Mouse (Mus musculus): ENCODE measurements at regions not wholly inside any gene's neighbourhood (a gene's known extent, or its start where the extent isn't known, plus 50 kb on each side); places are given as distances from the start of the nearest gene placed in this dataset.

DNA sequence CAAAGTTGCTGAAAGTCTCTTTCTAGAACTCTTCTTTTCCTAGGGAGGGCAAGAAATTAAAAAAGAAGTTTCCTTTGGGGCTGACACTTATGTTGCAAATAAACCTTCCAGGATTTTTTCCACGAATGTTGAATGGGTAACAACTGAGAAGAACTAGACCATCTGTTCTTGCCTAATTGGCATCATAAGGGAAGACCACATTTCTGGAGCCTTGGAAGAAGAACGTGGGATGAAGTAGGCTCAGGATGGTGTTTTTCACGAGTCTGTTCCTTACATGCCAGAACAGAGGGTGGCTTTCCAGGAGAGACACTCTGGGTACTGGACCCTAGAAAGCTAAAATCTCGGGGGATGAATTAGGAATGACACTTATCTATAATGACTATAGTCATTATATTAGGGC lies 314.1 kb downstream of the Cog6 start:
- DNase-seq (ENCODE audit: low read depth) = no peak

DNA sequence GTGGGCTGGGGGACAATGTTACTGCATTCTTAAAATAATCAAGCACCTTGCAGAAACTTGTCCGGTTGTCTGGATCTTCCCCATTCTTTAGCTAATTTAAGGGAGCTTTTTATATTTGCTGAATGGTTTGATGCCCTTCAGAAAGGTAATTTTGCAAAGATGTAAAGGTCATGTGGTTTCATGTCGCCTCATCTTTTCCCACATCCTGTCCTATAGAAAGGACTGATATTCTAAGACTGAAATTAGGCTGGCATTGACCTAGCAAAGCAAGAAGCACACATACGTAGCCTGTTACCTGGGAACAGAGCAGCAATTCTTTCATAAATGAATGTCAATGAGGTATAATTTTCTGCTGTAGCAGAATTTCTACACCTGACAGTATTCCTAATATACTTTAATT lies 315.4 kb downstream of the Cog6 start:
- peak; percentile 40 for DNase-seq (ENCODE audit: low read depth)

DNA sequence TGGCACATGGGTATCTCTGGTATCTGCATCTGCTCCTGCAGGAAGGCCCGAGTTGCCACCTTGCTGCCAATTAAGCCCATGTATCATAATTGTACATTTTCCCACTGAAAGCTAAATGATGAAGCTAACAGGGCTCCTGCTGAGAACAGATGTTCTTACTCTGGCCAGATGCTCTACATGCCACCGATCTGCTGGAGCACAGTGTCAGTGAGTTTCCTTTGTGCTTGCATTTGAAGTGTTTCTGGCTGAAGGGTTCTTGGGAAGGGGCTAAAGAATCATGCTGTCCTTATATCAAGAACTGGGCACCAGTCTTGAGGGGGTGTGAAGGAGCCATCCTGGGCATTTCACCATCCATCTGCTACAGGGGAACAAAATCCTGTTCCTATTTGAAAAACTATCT lies 323.2 kb downstream of the Cog6 start:
- no peak for DNase-seq (ENCODE audit: low read depth)

DNA sequence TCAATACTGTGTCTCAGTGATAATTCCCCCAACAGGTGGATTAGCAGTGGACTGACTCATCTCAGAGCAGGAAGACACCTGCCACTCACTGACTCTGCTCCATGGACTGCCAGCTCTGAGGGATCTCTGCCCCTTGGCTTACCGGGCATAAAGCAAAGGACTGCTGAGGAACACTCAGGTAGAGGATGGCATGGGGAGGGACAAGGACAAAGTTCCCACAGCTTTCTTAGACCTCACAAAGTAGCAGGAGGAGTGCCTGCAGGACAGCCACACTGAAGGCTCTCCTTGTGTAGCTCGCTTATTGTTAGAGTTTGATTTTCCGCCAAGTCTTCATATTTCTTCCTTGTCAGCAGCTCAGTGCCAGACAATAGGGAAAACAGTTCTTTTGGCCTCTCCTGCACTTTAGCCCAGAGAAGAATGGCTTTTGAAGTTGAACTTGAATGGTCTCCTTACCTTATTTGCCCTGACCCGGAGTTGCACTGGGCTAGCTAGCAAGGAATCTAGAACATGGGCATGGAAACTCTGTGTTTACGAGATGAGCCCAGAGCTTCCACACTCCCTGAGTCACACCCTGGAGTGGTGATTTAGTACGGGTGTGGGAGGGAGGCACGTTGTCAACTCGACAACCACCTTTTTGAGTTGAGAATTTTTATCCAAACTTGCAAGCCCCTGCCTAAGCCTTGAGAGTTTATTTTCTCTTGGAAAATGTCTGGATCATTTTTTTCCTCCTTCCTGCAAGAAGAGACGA lies 331.4 kb downstream of the Cog6 start:
- no peak for DNase-seq (ENCODE audit: low read depth)

DNA sequence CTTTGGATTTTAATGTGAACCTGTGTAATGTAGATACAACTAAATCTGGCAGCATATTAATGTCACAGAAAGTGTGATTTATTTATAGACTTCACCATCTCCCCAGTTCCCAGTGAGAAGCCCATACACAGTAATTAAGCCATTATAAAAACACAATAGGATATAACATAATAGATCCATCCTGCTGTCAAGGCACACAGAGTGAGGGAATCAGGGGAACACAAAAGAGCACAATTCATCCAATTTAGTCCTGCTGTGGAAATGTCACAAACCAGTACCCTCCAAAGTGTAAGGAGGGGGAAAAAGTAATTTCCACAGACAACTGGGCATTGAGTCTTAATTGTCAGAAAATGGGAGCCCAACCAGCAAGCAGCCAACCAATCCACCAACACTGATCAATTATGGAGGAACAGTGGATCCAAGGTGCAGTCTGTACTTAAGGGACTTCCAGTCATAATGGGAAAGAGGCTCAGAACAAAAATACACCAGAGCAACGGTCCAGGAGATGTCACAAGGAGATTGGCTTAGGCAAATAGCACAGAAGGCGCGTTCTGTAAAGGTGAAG lies 336.1 kb downstream of the Cog6 start:
- no peak for DNase-seq (ENCODE audit: low read depth)

DNA sequence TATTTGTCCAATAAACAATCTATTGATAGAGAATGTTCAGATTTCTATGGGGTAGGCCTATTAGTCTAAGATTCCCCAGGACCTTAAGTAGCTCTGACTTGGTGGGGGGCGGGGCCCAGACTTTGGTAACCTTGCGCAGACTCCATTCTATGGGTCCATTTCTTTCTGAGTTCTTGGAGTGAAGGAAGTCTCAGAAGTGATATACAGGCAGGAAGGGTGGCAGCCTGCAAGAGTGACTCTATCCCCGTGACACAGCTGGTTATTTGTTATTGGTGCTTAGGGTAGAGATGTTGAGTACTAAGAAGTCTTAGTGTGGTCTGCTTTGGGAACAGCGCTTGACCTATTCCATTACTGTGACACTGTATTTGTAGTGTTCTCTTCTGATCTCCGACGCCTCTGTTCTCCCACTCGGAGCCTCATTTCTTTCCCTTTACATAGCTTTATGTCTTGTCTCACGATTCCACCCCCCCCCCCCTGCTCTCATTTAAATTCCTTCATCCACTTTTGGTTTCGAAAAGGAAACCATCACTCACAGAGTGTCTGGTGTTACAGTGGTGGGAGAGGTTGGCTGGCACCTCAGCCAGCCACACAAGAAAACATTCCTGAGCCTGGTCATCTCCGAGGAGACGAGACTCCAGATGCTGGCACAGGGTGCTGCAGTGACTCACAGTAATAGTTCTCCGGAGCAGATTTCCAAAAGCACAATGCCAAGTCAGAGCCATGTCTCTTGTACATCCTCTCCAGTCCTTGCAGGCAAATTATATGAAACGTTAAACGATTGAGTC lies 340.0 kb downstream of the Cog6 start:
- peak; percentile 52 for DNase-seq (ENCODE audit: low read depth)

DNA sequence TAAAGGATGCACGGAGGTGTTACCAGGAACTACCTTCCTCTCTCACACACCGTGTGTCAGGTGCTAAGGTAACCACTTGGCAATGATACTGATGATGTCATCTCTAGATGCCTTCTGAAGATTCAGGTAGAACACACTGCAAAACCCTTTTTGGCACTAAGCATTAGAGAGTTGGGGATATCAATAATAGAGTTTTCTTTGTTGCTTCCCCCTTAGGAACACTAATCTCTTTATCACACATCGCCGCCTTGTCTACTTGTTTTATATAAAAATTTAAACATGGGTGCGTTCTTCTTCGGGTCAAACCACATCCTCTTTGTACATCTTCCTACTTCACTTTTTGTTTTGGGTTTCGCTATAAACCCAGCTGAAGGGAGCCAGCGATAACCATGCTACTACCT lies 346.4 kb downstream of the Cog6 start:
- peak; percentile 84 for DNase-seq (ENCODE audit: low read depth)

DNA sequence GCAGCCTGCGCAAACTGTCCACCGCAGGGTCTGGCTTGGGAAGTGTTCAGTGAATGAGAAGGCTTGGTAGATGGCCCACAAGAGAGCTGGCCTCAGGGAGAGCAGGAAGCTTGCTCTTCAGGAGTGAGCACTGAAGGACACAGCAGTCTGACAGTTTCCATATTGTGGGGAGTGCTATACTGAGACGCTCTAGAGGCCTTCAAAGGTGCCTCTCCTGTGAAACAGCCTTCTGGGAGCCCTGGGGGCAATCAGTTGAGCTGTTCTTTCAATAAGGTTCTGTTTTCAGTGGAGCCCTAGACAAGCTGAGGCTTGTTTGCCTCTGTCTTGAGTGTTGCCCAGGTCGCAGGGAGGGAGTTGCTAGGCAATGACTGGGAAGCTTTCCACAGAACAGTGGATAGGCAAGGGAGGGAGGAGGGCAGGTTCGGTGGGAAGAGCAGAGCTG lies 353.9 kb downstream of the Cog6 start:
- no peak for DNase-seq (ENCODE audit: low read depth)

DNA sequence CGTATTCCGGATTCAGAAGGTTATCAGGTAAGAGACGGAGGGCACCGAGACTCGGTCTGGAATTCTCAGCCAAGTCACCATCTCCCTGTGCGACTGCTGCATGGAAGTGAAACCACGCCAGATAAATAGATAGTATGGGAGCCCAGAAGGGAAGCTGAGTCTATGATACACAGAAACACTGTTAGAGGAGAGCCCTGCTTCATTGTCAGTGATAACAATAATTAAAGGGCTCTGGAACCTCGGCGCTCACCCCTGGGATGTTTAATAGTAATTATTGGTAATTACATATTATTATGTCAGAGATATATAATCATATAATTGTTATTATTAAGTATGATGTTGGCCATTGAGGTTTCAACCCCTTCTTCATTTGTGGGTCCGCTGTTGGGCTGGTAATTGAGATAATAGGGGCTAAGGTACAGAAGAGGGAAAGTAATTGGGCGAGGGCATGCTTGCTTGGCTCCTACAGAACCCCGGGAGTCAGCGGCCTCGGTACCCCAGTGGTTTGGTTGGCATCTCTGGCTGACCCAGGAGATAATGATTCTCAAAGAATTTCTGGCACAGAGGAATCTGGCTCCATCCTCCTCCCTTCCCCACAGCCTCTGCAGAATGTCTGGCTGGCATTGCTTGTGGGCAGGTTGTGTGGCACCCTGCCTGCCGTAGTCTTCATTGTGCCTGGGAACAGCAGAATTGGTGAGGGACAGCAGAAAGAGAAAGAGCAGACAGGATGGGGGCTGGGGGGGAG lies 354.7 kb downstream of the Cog6 start:
- no peak for DNase-seq (ENCODE audit: low read depth)

DNA sequence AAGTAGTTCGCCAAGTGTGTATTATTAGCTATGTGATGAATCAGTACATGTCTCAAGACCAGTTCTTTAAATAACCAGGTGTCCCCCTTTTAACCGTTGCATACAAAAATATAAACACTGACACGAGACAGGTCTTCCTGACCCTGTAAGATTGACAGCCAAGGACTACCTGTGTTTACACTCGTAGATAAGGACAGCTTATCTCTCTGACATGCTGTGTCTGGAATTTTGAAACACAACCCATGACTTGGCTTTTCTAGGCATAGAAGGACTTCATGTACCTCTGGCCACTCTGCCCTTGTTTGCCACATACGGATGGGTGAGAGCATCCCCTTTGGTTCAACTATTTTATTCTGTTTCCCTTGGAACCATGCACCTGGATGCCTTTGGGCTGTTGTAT lies 364.0 kb downstream of the Cog6 start:
- DNase-seq (ENCODE audit: low read depth) = no peak

DNA sequence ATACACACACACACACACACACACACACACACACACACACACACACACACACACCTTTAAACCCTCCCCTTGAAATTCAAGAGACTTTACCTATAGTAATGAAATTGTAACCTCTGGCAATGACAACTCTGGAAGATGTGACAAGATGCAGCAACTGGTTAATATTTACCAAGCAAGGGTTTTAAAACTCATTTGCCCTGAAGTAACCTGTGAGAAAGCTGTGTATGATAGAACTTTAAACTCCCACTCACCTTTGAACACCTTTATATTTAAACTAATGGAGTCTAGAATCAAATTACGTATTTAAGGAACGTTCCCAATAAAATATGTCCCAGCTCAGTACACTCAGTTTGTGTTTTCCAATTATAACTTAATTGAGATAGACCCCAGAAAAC lies 364.6 kb downstream of the Cog6 start:
- no peak for DNase-seq (ENCODE audit: low read depth)

DNA sequence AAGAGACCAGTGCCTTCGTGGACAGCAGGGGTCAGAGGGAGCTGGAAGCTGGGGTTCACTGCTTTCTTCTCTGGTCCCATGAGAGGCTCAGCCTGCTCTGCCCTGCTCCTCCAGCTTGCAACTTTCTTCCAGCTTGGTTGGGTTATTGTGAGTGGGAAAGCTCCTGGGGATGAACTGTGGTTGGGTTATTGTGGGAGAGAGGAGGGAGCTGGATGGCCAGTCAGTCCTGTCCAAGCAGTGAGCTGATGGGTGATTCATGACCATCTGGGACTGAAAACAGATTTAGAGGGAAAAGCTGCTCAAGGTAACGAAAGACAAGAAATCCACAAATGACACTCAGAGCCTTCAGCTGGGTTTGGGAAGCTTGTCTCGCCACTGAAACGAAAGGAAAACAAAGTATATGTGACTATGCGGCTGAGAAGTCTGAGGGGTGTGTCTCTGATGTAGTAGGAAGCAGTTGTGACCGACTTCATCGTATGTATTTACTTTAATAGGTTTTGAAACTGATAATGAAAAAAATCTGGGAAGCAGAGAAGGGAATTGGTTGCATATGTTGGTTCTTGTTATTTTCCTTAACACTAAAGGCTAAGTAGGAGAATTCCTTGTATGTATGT lies 365.1 kb downstream of the Cog6 start:
- DNase-seq (ENCODE audit: low read depth) = peak; percentile 60

DNA sequence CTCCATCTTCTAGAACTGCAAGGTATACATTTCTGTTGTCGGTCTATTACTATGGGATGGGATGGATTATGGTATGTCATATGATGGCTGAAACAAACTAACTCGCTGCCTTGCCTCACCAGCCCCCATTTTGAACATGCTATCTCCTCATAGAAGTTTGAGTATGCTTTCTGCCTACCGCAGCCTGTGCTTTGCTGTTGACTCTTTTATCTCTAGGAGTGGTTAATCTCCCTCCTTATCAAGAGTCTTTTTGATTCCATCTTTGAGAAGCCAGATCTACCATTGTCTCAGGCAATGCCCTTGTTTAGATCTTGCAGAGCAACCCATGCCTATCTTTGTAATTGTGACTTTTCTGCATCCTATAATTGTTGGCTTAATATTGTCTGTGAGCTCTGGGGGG lies 367.0 kb downstream of the Cog6 start:
- DNase-seq (ENCODE audit: low read depth) = peak; percentile 63

DNA sequence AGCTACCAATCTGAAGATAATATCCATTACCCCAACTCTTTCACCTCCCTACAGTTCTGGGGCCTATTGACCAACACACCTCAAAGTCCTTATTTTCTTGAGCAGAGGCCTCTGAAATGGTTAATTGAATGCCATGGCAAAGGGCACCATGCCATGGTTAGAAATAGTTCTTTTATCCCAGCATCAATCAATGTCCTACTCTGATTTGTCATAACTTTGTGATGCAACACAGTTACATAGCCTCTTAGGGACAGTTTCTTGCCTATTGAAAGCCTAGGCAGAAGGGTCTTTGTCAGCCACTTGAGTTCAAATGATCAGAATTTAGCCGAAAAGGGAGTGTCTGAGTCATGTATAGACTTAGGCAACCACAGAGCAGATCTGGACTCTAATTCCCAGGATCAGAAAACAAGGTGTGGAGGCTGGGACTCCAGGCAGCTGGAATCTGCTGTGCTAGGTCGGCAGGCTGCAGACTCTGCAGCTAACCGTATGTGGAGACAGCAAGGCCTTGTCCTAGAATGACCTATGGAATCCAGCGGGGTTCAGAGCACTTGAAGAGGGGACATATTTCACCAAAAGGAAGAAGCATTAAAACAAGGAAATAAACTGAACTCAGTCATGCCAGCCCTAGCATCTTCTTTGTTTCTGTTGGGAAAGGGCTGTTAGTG lies 368.1 kb downstream of the Cog6 start:
- DNase-seq (ENCODE audit: low read depth) = peak; percentile 45

DNA sequence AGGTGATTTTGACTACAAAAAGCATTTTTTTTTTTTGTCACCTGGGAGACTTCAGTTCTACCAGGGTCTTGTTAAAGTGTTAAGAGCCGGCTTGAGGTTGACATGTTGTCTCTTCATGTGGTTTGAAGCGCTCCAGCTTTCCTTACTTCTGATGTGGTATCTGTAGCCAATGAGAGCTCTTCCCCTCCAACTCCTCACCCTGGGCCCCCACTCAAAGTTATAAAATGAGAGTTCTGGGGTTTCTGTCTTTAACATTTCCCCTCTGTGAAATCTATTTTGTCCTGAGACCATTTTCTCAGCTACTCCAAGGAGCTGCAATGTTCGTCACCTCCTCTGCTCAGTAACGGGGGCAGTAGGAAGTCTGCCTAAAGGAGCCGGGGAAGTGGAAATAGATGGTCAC lies 369.1 kb downstream of the Cog6 start:
- peak; percentile 89 for DNase-seq (ENCODE audit: low read depth)

DNA sequence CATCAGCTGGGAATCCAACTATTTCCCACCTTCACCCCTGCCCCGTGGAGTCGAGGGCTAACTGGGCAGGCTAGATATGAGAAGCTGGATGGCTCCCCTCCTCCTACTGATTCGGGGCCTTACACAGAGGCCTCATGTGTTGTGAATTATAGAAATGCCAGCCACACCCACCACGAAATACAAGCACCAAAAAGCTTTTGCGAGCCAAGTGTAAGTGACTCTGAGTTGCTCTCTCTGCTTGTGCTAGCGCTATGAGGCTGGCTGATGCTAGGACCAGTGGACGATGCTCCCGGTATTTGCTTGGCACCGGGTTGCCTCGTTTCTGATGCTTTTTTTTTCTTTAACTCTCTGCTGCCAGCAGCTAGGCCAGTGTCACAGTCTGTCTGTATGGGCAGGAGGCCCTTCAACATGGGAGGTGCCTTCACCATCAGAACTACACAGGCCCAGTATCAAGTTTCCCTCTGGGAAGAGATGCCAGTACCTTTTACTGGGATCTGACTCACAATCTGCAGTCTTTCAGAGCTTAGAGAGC lies 369.8 kb downstream of the Cog6 start:
- DNase-seq (ENCODE audit: low read depth) = no peak

DNA sequence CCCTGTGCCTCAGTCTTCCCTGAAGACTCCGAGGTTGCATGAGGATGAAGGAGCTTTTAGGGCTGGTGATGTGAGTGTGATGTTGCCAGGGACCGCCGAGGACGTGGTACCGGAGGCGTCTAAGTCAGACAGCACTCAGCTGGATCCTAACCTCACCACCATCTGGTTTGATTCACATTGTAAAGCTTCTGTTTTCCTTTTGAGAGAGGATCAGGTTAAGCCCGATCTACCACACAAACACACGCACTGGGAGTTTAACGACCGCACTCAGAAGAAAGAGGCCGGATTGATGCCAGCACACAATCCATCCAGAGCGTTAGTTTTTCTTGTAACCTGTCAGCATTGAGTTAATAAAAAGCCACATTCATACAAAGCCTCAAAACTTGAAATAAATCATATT lies 371.9 kb downstream of the Cog6 start:
- no peak for DNase-seq (ENCODE audit: low read depth)

DNA sequence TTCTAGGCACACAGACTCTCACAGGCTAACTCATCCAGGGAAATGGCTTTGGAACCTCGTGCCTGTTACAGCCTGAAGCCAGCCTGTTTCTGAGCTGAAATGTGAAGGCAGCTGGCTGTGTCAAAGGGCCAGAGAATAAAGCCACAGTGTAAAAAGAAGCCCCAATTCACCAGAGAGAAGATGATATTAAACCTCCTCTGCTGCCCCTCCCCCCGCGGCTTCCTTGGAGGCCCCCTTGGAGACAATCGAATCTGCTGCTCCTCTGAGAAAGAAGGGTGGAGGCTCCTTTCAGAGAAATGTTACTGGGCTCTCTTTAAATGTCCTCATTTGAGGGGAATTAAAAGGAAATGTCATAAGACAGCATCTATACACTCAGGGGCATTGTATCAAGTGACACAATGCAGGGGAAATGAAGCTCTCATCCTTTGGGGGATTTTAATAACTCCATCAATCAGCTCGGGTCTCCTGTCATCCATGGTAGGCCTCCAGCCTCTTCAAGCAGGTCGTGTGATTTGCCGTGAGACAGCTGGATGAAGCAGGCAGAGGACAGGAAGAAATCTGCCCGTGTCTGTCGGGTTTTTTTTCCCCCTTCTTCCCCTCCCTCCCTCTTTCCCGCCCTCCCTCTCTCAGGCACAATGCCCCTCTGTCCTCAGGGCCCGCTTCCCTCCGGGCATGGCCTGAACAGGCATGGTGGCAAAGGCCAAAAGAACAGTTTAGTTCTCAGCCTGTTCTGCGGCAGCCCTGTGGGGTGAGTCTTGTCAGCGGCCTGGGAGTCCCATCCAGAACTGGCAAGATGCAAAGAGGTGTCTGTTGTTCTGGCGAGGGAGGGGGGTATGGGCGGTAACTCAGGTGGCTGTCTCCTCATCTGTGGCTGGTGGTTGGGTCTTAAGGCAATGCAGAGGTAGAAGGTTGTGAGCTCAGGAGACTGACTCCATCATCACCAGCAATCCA lies 372.6 kb downstream of the Cog6 start:
- DNase-seq (ENCODE audit: low read depth) = peak; percentile 71

DNA sequence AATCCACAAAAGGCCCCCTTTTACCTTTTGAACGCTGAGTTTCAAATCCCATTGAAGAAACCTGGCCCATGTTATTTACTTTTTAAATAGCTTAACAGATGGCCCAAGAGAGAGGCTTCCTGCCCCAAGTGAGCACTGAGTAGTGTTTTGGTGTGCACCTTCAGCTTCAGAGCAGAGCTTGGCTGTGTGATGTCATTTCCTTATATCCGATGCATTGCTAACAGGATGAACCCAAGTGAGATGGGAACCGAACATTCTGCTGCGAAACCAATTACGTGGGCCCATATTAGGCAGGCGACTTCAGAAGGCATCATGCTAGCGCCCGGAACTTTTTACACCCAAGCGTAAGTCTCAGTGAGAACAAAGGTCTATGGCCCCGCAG lies 373.2 kb downstream of the Cog6 start:
- DNase-seq (ENCODE audit: low read depth) = peak; percentile 92

DNA sequence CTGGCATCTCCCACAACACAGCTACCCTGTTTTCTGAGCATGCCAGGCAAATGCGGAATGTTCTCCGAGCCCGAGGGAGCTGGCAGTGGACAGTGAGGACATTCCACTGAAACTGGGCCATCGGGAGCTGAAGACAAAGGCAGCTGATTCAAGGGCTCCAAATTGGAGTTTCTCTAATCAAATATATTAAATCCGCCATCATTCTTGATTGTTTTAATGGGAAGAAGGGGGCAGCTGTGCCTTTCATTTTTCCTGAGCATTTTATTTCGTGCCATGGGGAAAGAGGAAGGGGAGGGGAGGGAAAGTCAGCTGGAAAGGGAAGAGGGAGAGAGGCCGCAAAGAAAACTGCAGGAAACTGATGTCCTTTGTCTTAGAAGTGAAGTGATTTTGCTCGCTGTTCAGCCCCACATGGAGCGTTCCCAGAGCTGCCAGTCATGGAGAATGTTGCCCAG lies 373.9 kb downstream of the Cog6 start:
- DNase-seq (ENCODE audit: low read depth) = no peak

All from naive thymus-derived CD4-positive, alpha-beta T cell, adult 2 months (primary cell).